Mouse (Mus musculus) ES-CJ7 (cell line): ENCODE measurements around the gene Cacna1c.
"Not testable (repeated sequence)": the region's sequence is repeated elsewhere in the genome, so short reads cannot be mapped to it uniquely, and the experiment has no call there.

Source experiments
- DNase-seq: peaks from one replicate; pipeline ENCODE4 v3.0.0; 2011; ENCODE audit warnings: low read depth, low spot score

Cacna1c gene

DNA sequence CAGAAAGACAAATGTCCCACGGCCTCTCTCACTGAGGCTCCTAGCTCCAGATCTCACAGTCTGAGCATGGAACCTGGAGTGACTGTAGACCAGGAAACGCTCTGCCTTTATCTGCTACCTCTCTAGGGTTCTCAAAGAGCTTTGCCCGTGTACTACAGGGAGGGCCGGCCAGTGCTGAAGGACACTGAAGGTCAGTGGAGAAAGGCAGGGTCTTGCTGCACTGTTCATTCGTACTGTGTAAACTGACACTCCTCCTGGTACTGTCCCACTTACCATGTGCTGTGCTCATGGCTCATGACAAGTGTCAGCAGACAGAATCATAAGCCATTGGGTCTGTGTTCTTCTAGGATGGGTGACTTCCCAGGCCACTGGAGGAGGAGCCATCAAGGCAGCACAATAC is 17.2 kb upstream of the Cacna1c start:
- no peak for DNase-seq

- DNase-seq = not testable (repeated sequence)
These were observed 9.8 kb upstream of the Cacna1c start for GRCm38 (mm10) chr6:119206006-119206405.

- no peak for DNase-seq
These were observed 8.7 kb upstream of the Cacna1c start for GRCm38 (mm10) chr6:119204915-119205314.

- DNase-seq = no peak
These were observed 8.1 kb upstream of the Cacna1c start for GRCm38 (mm10) chr6:119204286-119204685.

DNA sequence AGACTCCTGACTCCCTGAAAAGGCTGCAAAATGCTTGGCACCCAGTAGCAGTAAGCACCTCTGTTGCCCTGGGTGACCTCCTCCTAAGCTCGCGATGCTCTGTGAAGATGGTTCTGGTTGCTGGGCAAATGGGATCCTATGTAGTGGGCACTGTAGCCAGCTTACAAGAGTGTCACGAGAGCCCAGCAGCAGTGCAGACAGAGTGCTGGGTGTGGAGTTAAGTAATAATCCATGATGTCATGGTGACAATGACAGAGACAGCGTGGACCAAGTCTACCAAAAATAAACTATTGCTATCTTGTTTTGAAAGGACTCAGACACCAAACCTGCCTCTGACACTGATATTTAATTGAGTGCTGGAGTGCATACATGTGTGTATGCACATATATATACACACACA is 5.4 kb upstream of the Cacna1c start:
- no peak for DNase-seq

DNA sequence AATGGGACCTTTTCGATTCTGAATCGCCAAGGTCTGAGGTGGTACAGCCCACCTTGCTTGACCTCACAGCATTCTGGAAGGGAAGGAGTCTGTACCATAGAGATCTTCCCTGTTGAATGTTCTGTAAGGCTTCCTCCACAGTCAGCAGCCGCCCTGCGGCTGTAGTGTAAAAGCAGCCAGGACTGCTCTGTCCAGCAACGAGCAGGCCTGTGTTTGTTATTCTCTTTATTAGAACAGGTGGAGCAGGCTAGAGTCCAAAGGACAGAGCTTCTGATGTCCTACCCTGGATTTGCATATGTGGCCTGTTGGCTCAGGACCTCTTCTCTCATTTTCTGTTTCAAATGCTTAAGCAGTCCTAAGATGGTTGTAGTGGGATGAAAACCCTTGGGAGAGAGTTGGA is 4.1 kb upstream of the Cacna1c start:
- DNase-seq = no peak

GRCm38 (mm10) chr6:119199274-119199879 is 3.2 kb upstream of the Cacna1c start:
- DNase-seq = peak; percentile 48

DNA sequence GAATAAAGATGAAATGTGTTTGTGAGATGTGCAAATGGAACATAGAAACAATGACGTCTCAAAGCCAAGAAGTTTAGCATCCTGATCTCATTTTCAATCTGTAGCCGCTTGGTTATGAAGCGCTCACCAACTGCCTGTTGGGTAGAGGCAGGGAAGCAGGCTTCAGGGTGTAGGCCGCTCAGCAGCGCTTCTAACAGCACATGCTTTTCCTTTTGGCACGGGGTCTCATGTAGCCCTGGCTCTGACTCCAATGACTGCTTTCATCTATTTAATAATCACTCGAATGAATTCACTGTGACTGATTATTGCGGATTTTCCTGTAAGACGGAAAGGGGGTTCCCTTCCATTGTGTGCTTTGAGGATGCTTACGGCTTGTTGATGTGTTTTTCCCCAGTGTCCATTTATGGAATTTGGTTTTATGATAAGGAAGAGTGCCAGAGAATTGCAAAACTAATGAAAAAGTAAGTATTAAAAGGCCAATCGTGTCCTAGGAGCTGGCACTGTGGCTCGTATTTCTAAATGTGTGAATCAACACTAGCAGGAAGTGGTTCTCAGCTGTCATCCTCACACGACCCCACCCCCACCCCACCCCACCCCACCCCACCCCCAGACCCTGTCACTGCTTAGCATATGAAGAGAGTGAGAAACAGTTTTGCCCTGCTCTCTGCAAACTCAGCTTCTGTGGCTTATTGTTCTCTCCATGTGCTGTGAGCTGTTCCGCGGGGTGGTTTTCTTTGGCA is 2.5 kb upstream of the Cacna1c start:
- peak; percentile 59 for DNase-seq

GRCm38 (mm10) chr6:119194601-119195000 is 1.6 kb downstream of the Cacna1c start:
- DNase-seq = no peak

DNA sequence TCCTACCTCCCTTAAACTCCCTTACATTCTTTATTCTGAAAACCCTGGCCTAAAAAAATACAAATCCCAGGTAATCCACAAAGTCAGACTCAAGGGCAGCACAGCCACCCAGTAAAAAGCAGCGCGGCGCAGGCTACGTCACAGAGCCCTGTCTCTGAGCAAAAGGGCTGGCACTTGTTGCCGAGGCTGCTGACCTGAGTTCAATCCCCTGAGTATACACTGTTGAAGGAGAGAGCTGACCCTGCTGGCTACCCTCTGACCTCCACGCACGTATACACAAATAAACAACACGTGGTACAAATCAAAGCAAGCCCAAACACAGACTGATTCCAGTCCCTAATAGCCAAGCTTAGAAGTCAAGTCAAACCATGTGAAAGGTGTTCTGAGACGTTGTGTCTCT is 2.1 kb downstream of the Cacna1c start:
- DNase-seq = no peak

DNA sequence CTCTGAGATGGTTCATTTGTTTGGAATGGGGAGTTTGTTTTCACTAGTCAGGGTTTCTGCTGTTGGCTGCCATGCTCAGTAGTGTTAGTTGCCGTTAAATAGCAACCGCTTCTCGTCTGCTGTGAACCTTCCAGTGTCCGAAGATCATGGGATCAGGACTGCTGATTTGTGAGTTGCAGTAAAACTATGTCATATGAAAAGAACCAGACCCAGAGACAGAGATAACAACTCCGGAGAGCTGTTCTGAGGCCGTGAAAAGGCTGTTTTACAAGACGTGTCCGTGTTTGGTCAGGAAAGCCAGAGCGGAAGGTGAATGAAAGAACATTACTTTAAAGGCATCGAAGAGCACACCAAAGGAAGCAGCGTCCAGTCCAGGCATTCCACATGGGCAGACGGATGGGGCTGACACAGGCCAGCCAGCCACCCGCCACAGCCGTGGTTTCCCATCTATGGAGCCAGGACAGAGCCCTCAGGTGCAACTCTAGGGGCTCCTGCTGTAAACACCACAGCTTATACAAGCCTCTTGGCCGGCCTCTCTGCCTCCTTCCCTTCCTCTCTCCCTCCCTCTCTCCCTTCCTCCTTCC is 2.6 kb downstream of the Cacna1c start:
- DNase-seq = no peak

DNA sequence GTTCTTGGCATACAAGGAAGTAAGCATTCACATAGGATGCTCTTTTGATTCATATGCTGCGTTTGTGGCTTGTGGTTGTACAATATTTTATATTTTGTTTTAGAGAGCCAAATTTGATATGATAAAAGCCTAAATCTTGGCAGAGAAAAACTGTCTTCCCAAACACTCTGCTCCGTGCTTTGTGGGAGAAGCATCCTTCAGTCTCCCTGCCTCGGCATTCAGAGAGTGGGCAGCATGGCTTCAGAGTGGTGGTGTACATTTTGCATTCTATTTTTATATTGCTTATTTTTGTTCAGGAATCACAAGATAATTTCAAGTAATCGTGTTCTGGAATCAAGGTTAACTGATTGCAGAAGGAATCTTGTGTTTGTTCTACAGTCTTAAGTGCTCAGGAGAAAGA is 4.7 kb downstream of the Cacna1c start:
- DNase-seq = no peak

- DNase-seq = no peak
These were observed 8.6 kb downstream of the Cacna1c start for GRCm38 (mm10) chr6:119187631-119188030.

- peak; percentile 58 for DNase-seq
These were observed 9.6 kb downstream of the Cacna1c start for GRCm38 (mm10) chr6:119186658-119187057.

GRCm38 (mm10) chr6:119183781-119184180 is 12.4 kb downstream of the Cacna1c start:
- DNase-seq = no peak

GRCm38 (mm10) chr6:119182211-119182610 is 14.0 kb downstream of the Cacna1c start:
- DNase-seq = no peak

GRCm38 (mm10) chr6:119180188-119180587 is 16.0 kb downstream of the Cacna1c start:
- DNase-seq = no peak

DNA sequence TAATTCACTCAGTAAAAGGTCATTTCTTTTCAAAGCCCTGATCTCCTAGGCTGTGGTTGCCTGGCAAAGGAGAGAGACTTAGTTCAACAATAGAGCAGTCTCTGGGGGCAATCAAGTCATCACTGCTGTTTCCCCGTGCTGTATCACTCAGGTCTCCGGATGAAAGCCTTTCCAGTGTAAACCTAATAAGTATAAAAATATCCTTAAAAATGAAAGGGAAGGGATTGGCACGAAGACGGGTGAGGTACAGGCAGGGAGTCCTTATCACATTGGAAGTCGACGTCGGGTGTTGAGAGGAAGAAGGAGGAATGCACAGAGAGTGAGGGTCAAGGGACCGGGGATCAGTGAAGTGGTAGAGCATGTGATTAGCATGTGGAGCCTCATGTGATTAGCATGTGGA is 19.1 kb downstream of the Cacna1c start:
- DNase-seq = no peak

DNA sequence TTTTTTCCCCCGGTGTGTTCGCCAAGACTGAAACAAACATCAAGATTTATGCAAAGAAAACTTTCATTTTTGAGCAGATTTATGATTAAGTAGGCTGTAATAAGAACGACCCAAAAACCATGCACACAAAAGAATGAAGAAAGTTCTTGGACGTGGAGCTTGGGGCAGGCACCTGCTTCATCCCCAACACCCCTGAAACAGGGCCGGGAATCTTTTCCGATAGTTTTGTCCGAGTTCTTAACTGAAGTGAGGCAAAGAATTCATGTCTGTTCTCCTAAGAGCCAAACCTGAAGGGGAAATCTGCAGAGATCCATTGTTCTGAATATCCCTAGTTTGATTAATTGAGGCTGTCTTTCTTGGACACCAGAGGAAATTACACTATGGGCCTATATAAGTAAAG is 20.1 kb downstream of the Cacna1c start:
- no peak for DNase-seq

GRCm38 (mm10) chr6:119175078-119175853 is 21.0 kb downstream of the Cacna1c start, which contains the start of gene Dcp1b:
Gene Dcp1b (plus strand): TSS chr6:119175253.
- peak; percentile 91 for DNase-seq

DNA sequence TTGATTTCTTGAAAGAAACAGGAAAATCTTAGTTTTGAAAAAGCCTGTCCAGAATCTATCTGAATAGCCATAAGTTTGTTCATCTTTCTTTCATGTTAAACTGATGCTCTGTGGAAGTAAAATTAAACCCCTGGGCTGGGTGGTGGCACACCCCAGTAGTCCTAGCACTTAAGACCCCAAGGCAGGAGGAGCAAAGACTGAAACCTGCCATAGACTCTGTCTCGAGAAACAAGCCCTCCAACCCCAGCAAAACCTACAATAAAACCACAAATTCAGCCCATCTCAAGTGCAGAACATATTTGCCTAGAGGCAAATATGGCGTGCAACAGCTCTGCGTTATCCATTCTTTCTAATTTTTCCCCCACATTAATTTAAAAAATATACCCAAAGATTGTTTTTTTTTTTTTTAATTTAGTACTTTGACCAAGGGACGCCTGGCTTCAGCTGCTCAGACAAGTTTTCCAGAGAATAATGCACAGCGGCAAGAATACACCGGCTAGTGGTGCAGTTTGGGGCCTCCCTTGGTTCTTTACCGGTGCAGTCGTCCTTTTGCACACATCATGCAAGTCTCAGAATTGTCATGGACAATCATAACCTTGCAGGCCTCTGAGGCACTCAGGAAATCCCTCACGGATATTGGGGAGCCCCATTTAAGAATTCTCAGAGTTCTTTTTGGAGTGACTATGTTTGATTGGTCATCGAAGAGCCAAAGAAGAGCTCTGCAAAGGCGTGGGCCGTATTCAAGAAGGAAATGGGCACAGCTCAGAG is 21.7 kb downstream of the Cacna1c start:
- DNase-seq = no peak
